Mouse (Mus musculus): ENCODE measurements around the gene Mccc2.
A peak's percentile ranks its signal among the peaks of the same experiment; 100 is the strongest.

The Mccc2 gene

DNA sequence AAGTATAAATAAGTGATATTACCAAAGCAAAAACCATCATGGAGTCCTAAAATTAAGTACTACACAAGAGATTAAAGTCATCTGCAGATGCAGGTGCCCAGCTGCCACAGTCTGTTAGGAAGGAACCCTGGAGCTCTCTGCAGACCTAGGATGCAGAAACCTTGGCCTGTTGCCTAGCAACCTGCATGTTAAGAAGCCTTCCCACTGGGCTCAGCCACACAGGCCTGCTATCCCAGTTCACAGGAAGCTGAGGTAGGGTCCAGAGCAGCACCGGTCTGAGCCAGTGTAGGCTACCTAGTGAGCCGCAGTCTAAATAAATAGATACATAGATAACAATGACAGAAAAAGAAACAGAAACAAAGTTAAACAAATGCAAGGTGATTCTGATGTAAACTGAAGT lies 74.8 kb downstream of the Mccc2 start:
- no peak for DNase-seq (ENCODE audit: extremely low read depth, insufficient read length, low spot score)

GRCm38 (mm10) chr13:99939320-99939671 lies 76.1 kb downstream of the Mccc2 start:
- no peak for DNase-seq (ENCODE audit: extremely low read depth, insufficient read length, low spot score)

DNA sequence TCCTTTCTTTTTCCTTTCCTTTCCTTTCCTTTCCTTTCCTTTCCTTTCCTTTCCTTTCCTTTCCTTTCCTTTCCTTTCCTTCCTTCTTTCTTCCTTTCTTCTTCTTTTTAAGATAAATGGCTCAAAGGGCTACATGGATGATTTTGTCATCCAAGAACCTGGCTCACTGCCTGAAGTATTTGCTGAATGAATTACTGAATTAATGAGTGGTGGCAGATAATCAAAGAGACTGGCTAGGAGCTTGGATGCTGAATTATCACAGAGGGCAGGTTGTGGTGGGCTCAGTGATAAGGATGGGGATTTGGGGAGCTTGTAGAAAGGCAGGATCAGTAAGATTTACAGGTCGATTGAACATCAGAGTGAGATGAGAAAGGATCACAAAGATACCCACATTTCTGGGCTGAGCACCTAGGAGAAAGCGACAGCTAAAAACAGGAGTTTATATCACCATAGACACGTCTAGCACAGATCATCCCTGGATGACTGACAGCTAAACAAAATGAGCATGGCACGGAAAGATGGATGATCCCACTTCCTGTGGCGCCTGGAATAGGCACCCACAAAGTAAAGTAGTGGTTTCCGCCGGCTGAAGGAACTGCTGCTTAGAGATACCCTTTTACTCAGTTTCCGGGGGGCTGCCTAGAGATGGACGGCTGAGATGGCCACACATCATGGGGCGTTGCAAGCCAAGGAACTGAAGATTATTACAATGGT lies 76.7 kb downstream of the Mccc2 start:
- no peak for DNase-seq (ENCODE audit: extremely low read depth, insufficient read length, low spot score)

- DNase-seq (ENCODE audit: extremely low read depth, insufficient read length, low spot score), result no peak
Measured at GRCm38 (mm10) chr13:99937741-99938140, 77.7 kb downstream of the Mccc2 start.

GRCm38 (mm10) chr13:99932406-99932805 lies 83.0 kb downstream of the Mccc2 start:
- DNase-seq (ENCODE audit: extremely low read depth, insufficient read length, low spot score), result no peak

GRCm38 (mm10) chr13:99931502-99931901 lies 83.9 kb downstream of the Mccc2 start:
- DNase-seq (ENCODE audit: extremely low read depth, insufficient read length, low spot score), result no peak

GRCm38 (mm10) chr13:99926249-99926648 lies 89.2 kb downstream of the Mccc2 start:
- DNase-seq (ENCODE audit: extremely low read depth, insufficient read length, low spot score), result no peak

DNA sequence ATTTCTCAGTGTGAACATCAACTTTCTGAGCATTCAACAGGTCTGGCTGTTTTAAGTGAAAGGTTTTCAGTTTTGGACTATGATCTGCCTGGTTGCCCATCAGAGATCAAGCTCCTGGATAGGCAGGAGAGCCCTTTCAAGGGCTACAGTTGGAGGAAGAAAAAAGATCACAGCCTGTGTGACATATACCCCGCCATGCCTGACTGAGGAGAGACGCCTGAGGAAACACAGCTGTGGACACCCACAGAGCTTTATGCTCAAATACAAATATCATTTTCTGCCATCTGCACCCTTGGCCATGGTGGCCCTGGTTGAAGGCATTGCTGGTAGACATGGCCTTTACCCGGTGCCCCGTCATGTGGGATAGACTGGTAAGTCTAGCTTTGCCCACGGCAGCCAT lies 99.8 kb downstream of the Mccc2 start:
- DNase-seq (ENCODE audit: extremely low read depth, insufficient read length, low spot score), result no peak

GRCm38 (mm10) chr13:99900965-99901364 lies 114.5 kb downstream of the Mccc2 start, which contains the start of gene Cartpt:
Cartpt (minus strand) TSS chr13:99901091.
- no peak for DNase-seq (ENCODE audit: extremely low read depth, insufficient read length, low spot score)

GRCm38 (mm10) chr13:99900557-99900892 lies 114.9 kb downstream of the Mccc2 start:
- DNase-seq (ENCODE audit: extremely low read depth, insufficient read length, low spot score), result peak; percentile 13

GRCm38 (mm10) chr13:99899670-99900556 lies 115.5 kb downstream of the Mccc2 start:
- DNase-seq (ENCODE audit: extremely low read depth, insufficient read length, low spot score), result peak; percentile 5

DNA sequence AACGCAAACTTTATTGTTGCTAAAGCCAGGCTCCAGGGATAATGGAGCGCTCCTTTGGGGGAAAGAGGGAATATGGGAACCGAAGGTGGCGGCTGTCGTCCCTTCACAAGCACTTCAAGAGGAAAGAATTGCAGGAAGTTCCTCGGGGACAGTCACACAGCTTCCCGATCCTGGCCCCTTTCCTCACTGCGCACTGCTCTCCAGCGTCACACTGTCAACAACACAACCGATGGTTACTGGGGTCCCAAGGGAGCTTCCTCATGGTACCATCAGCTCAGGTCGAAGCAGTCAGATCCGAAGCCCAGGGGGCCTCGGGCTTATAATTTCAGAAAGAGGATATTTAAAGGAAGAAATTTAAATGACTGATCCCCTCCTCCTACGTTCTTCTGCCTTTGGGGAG lies 116.6 kb downstream of the Mccc2 start:
- DNase-seq (ENCODE audit: extremely low read depth, insufficient read length, low spot score), result no peak
